Mouse (Mus musculus): Measurements from ENCODE around the gene Nip7. TPM values are rescaled to one million over a fixed set of nuclear protein-coding genes. Genes with fewer than 3 reads are reported as not detected.

Gene Nip7
- polyA plus RNA-seq, 2 experiments, result 103 to 123 TPM

DNA sequence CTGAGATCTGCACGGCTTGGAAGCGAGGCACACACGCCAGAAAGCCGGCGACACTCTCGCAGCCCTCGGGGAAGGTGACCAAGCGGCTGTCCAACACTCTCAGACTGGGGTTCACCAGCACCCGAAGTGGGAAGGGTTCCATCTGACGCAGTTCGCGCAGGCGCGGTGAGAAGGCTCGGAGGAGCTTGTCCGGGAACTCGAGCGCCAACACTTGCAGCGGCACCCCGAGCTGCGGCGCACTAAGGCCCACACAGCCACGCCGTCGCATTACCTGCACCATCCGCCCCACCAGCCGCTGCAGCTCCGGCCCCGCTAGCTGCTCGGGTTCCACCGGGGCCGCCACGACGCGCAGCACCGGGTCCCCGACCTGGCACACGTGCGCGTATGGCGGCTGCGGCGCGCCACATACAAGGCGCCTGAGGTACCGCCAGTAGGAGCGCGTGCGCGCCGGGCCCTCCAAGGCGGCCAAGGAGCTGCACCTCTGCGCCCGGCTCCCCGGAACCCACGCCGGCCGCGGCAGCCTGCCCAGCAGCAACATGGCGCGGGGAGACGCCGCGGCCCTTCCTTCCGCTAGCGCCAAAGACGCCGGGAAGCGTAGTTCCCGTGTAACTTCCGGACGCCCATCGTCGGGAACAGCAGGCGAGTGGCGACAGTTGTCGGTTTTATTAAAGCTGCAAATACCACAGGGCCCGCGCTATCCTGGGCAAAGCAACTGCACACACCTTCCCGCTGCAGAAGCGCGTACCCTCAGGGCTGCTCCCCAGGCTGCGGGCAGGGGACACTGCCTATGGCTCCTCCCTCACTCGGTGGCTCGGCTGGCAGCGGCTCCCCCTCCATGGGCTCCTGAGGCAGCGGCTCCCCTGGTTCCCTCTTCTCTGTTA is 8.4 kb upstream of the Nip7 start, which contains the start of gene Pdf:
Pdf (minus strand) TSS at position 554 of the 881 bp plus-strand sequence.
- peak; percentile 82 for ATAC-seq (ENCODE audit: low FRiP score, low read depth)
- TF ChIP-seq POLR2A (IDR thresholded peaks at IDR 0.05; ENCODE audit: borderline replicate concordance, extremely low read depth, insufficient read depth, insufficient read length), result peak; percentile 23; the same call in 1 of the 2 replicates
- H3K4me2 ChIP-seq (replicated peaks; ENCODE audit: low read depth, low read length, severe bottlenecking), result peak within 1 kb of the TSS; percentile 87
- no peaks in the 10 kb centered on the region for H3K27me3 ChIP-seq (ENCODE audit: control insufficient read depth, insufficient read depth, low read length)
- H3K9me3 ChIP-seq (ENCODE audit: control insufficient read depth, low read length), result no peaks in the 10 kb centered on the region; the same call in 1 of the 2 replicates
- H3K9ac ChIP-seq (ENCODE audit: low read depth, low read length, severe bottlenecking), result peak within 1 kb of the TSS; percentile 88
- peak within 1 kb of the TSS; percentile 91 for H3K27ac ChIP-seq (replicated peaks; ENCODE audit: low read depth, low read length)
- H3K4me1 ChIP-seq (ENCODE audit: control insufficient read depth, insufficient read depth, low read length), result peaks cover 10% of the 10 kb centered on the region; the same call in 1 of the 2 replicates
- 1% methylated on average over 79 of the region's 87 CpGs for WGBS
- peak within 1 kb of the TSS; percentile 90 for H3K4me3 ChIP-seq (replicated peaks; ENCODE audit: low read length)
- H3K36me3 ChIP-seq (ENCODE audit: control insufficient read depth, insufficient read depth, low read length), result peaks cover 80% of the 10 kb centered on the region
- peak; percentile 76 for DNase-seq (ENCODE audit: low spot score)

DNA sequence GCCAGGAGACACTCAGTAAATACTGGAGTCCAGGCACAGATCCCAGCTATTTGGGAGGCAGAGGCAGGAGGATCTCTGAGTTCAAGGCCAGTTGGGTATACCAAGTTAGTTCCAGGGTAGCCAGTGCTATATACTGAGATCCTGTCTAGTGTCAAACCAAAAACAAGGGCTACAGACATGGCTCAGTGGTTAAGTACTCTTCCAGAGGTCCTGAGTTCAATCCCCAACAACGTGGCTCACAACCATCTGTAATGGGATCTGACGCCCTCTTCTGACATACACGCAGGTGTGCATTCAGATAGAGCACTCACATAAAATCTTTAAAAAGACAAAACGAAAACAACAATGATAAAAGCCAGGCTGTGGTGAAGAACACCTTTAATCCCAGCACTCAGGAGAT is 7.2 kb upstream of the Nip7 start:
- Histone ChIP-seq H3K9me3 (ENCODE audit: control insufficient read depth, low read length) (no peaks in the 10 kb centered on the region; the same call in 1 of the 2 replicates), H3K4me2 (replicated peaks; ENCODE audit: low read depth, low read length, severe bottlenecking) (no peak overlapping the region; the same call in 1 of the 2 replicates), H3K27me3 (ENCODE audit: control insufficient read depth, insufficient read depth, low read length) (no peaks in the 10 kb centered on the region), H3K4me3 (replicated peaks; ENCODE audit: low read length) (peak overlapping the region; percentile 90; the same call in 1 of the 2 replicates), H3K27ac (replicated peaks; ENCODE audit: low read depth, low read length) (no peak overlapping the region), H3K4me1 (ENCODE audit: control insufficient read depth, insufficient read depth, low read length) (peaks cover 10% of the 10 kb centered on the region; the same call in 1 of the 2 replicates), H3K36me3 (ENCODE audit: control insufficient read depth, insufficient read depth, low read length) (peaks cover 75% of the 10 kb centered on the region), H3K9ac (ENCODE audit: low read depth, low read length, severe bottlenecking) (no peak overlapping the region)
- ATAC-seq (ENCODE audit: low FRiP score, low read depth), result no peak
- no peak for TF ChIP-seq POLR2A (IDR thresholded peaks at IDR 0.05; ENCODE audit: borderline replicate concordance, extremely low read depth, insufficient read depth, insufficient read length)
- 90% methylated on average over 4 of the region's 4 CpGs for WGBS
- no peak for DNase-seq (ENCODE audit: low spot score)

GRCm38 (mm10) chr8:107052046-107052445 is 4.6 kb upstream of the Nip7 start:
- no peak for ATAC-seq (ENCODE audit: low FRiP score, low read depth)
- 98% methylated on average over 8 of the region's 8 CpGs for WGBS
- Histone ChIP-seq H3K9me3 (ENCODE audit: control insufficient read depth, low read length) (no peaks in the 10 kb centered on the region; the same call in 1 of the 2 replicates), H3K27me3 (ENCODE audit: control insufficient read depth, insufficient read depth, low read length) (no peaks in the 10 kb centered on the region), H3K4me3 (replicated peaks; ENCODE audit: low read length) (no peak overlapping the region), H3K27ac (replicated peaks; ENCODE audit: low read depth, low read length) (no peak overlapping the region), H3K9ac (ENCODE audit: low read depth, low read length, severe bottlenecking) (no peak overlapping the region), H3K4me1 (ENCODE audit: control insufficient read depth, insufficient read depth, low read length) (peaks cover 20% of the 10 kb centered on the region), H3K36me3 (ENCODE audit: control insufficient read depth, insufficient read depth, low read length) (peaks cover 50% of the 10 kb centered on the region), H3K4me2 (replicated peaks; ENCODE audit: low read depth, low read length, severe bottlenecking) (no peak overlapping the region)
- no peak for TF ChIP-seq POLR2A (IDR thresholded peaks at IDR 0.05; ENCODE audit: borderline replicate concordance, extremely low read depth, insufficient read depth, insufficient read length)
- DNase-seq (ENCODE audit: low spot score), result no peak

DNA sequence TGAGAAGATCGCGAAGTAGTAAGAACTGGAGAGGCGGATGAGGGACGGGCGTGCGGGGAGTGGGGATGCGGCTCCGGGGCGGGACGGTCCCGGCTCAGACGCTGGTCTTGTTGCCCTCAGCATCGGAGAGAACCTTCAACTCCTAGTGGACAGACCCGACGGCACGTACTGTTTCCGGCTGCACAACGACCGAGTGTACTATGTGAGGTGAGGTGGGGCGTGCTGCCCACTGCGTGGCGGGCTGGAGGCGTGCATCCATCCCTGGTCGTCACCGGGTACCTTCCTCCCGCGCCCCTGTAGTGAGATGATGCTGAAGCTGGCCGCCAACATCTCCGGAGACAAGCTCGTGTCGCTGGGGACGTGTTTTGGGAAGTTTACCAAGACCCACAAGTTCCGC is 294 bp downstream of the Nip7 start:
- DNase-seq (ENCODE audit: low spot score) (no peak), ATAC-seq (ENCODE audit: low FRiP score, low read depth) (0 out of 2 replicates have a peak, but pooled peaks have one; percentile 23)
- Histone ChIP-seq H3K27ac (replicated peaks; ENCODE audit: low read depth, low read length) (peak overlapping the region; percentile 43), H3K36me3 (ENCODE audit: control insufficient read depth, insufficient read depth, low read length) (peaks cover 37% of the 10 kb centered on the region), H3K27me3 (ENCODE audit: control insufficient read depth, insufficient read depth, low read length) (no peaks in the 10 kb centered on the region), H3K4me3 (replicated peaks; ENCODE audit: low read length) (peak overlapping the region; percentile 98), H3K9ac (ENCODE audit: low read depth, low read length, severe bottlenecking) (peak overlapping the region; percentile 84), H3K9me3 (ENCODE audit: control insufficient read depth, low read length) (no peaks in the 10 kb centered on the region), H3K4me1 (ENCODE audit: control insufficient read depth, insufficient read depth, low read length) (peaks cover 18% of the 10 kb centered on the region), H3K4me2 (replicated peaks; ENCODE audit: low read depth, low read length, severe bottlenecking) (peak overlapping the region; percentile 86)
- under 1% methylated on average over 33 of the region's 33 CpGs for WGBS
- 0 out of 2 replicates have a peak, but pooled peaks have one; percentile 26 for TF ChIP-seq POLR2A (IDR thresholded peaks at IDR 0.05; ENCODE audit: borderline replicate concordance, extremely low read depth, insufficient read depth, insufficient read length)

DNA sequence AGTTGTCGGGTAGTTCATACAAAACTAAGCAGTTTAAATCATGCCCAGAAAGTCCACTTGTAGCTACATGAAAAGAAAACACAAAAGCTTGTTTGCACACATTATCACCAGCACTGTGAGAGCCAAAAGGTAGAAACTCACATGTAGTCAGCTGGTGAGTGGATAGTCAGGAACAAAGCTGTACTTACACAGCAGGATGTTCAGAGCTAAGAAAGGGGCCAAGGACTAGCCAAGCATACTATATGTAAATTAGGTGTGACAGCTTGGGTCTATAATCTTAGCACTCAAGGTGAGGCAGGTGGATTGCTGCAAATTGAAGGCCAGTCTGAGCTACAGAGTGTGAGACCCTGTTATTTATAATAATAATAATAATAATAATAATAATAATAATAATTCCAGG is 5.9 kb downstream of the Nip7 start:
- H3K27ac ChIP-seq (replicated peaks; ENCODE audit: low read depth, low read length), result no peak overlapping the region
- H3K4me3 ChIP-seq (replicated peaks; ENCODE audit: low read length), result no peak overlapping the region
- ATAC-seq (ENCODE audit: low FRiP score, low read depth) (no peak), DNase-seq (ENCODE audit: low spot score) (no peak)
- no peak for TF ChIP-seq POLR2A (IDR thresholded peaks at IDR 0.05; ENCODE audit: borderline replicate concordance, extremely low read depth, insufficient read depth, insufficient read length)
- H3K9me3 ChIP-seq (ENCODE audit: control insufficient read depth, low read length), result no peaks in the 10 kb centered on the region
- H3K36me3 ChIP-seq (ENCODE audit: control insufficient read depth, insufficient read depth, low read length), result peaks cover 16% of the 10 kb centered on the region
- 90% methylated on average over 1 of the region's 1 CpGs for WGBS
- no peak overlapping the region for H3K9ac ChIP-seq (ENCODE audit: low read depth, low read length, severe bottlenecking)
- H3K27me3 ChIP-seq (ENCODE audit: control insufficient read depth, insufficient read depth, low read length), result no peaks in the 10 kb centered on the region
- H3K4me2 ChIP-seq (replicated peaks; ENCODE audit: low read depth, low read length, severe bottlenecking), result no peak overlapping the region
- peaks cover 4% of the 10 kb centered on the region for H3K4me1 ChIP-seq (ENCODE audit: control insufficient read depth, insufficient read depth, low read length)

Measured in limb, embryonic 14.5 days (tissue).